Mouse (Mus musculus) adipocyte (in vitro differentiated cells): ENCODE data around the gene Wif1.
A peak's percentile ranks its signal among the peaks of the same experiment; 100 is the strongest.

Source experiments
- DNase-seq: peaks from one replicate; pipeline ENCODE4 v3.0.0-alpha.2; 2016; ENCODE audit warnings: low spot score

Wif1 gene

GRCm38 (mm10) chr10:121033826-121034568 is at the start of gene Wif1:
Gene Wif1, plus strand, starts transcription at chr10:121033960.
- no peak for DNase-seq

GRCm38 (mm10) chr10:121002135-121002534 is 31.6 kb upstream of the Wif1 start:
- DNase-seq: no peak

- no peak for DNase-seq
These were observed 22.3 kb upstream of the Wif1 start for GRCm38 (mm10) chr10:121011496-121011895.

GRCm38 (mm10) chr10:121016291-121016690 is 17.5 kb upstream of the Wif1 start:
- DNase-seq: no peak

- DNase-seq: no peak
These were observed 16.9 kb upstream of the Wif1 start for GRCm38 (mm10) chr10:121016711-121017503.

DNA sequence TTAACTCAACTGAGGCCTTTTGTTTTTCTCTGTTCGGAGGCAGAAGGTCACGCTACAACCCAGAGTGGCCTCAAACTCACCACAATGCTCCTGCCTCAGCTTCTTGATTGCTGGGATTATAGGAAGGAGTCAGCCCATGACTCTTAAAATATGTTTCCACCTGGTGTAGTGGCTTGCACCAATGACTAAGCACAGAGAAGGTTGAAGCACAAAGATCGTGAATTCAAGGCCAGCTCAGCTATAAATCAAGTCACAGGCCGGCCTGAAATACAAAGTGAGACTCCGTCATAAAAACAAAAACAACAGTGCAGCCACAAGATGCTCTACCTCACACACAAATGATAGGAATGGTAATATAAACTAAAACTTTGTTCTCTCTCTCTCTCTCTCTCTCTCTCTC is 10.8 kb upstream of the Wif1 start:
- no peak for DNase-seq

DNA sequence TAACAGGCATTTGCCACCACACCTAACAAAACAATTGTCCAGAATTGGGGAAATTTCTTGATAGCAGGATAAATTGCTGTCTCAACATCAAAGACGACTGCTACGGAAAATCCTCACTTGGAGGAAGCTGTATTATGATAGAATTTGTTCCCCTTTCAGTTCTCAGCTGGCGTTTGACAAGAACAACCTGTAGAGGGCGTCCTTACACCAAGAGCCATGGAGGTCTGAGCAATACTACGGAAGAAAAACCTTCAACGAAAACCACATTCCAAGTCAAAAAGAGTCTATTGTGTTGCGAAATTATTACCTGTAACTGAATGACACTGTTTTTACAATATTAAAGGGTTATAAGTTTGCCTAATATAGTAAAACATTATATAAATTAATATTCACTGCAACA is 2.0 kb upstream of the Wif1 start:
- DNase-seq: no peak

DNA sequence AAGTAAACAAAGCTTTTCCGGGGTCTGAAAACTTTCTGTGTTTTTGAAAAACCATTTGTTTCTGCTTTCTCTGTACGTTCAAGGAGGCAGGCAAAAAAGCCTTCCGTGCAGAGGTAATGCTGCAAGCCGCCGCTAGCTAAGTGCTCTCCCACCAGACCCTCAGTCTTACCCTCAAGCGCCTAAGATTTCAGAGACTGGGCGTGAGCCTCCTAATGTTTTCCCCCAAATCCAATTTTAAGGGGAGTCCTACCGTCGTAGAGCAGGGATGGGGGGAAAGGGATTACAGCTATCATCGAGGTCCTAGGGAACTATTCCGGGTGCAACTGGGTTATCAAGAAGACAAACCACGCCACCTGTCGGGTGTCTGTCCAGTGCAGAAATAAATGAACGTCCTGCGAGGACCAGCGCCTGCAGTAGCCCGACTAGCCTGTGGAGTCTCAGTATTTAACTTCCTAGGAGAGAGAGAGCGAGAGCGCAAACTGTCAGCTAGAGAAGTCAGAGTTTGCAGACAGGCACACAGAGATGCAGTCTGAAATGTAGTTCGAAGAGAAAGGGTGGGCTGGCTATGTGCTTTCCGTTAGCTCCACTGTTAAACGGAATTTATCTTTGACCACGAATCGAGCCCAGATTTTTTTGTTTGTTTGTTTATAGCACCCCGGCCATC is 500 bp upstream of the Wif1 start:
- DNase-seq: peak; percentile 30

GRCm38 (mm10) chr10:121034569-121034947 is 798 bp downstream of the Wif1 start:
- DNase-seq: no peak

DNA sequence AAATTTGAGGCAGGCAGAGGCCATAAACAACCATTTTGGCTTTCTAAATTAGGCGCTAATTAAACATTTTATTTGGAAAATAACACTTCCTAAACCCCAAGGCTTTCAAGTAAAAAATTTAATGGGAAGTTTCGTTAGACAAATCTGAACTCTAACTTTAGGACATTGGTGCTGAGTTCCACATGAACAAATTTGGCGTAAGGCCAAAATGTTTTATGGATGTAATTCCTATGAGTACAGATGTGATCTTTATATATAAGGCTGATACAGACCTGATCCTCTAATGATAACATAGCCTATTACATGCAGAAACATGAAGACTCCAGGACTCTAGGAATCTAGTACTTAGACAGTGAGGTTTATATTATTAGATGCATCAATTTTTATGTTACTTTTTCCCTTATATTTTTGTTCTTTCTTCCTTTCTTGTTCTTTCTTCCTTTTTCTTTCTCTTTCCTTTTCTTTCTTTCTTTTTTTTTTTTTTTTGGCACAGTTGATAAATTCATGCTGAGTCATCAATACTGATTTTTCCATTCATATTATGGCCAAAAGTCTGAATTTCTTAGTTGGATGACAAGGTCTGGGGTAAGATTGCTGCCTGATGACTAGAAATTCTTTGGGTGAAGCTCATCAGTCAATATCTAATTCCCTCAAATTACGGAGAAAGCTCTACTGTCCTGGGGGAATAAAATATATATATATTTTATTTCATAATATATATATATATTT is 5.0 kb downstream of the Wif1 start:
- no peak for DNase-seq

- DNase-seq: no peak
These were observed 7.2 kb downstream of the Wif1 start for GRCm38 (mm10) chr10:121040911-121041310.

DNA sequence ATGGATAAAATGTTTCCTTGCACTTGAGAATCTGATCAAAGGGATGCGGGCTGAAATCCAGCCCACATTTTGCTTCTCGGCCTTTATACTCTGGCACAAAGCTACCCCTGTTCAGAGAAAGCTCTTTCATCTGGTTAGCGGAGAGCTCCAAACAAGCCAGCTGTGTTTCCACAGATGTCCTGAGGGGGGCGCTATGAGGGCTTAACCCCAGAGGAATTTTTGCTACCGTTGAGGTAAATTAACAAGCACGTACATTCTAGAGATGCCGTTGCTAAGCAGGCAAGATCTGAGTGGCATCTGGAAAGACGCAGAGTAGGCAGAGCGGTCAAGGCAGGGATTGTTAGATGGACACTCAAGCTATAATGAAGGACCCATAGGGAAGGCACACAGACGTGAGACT is 13.7 kb downstream of the Wif1 start:
- DNase-seq: no peak

DNA sequence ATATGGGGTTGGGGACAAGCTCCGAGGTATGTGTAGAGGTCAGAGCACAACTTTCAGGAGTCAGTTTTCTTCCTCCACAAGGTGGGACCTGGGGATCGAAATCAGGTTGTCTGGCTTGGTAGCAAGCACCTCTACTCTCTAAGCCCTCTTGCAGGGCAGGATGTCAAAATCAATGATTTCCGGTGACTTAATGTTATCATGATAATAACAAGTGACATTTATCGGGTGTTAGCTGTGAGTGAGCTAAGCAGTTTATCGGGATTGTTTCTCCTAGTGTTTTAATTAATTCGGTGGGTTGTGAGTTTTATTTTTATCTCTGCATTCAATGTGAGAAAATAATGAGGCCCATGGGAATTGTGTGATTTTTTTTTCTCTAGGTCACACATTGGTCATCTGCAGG is 18.3 kb downstream of the Wif1 start:
- DNase-seq: no peak

- peak; percentile 7 for DNase-seq
These were observed 21.9 kb downstream of the Wif1 start for GRCm38 (mm10) chr10:121055452-121056188.

DNA sequence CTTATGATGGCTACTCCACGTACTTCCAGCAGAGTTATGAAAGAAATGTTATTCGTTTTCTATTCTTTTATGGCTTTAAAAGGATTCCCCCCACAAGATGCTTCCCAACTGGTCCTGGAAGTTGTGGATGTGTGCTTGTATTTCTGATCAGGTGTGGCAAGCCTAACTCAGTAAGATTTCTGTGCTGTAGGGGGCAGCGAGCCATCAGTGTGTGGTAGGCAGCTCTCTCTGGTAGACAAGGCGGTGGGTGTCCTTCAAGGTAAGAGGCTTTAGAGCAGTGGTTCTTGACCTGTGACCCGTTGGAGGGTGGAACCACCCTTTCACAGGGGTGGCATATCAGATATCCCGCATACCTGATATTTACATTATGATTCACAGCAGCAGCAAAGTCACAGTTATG is 23.1 kb downstream of the Wif1 start:
- no peak for DNase-seq

GRCm38 (mm10) chr10:121059043-121060003 is 25.6 kb downstream of the Wif1 start:
- DNase-seq: no peak

- DNase-seq: no peak
These were observed 27.6 kb downstream of the Wif1 start for GRCm38 (mm10) chr10:121061336-121061835.

DNA sequence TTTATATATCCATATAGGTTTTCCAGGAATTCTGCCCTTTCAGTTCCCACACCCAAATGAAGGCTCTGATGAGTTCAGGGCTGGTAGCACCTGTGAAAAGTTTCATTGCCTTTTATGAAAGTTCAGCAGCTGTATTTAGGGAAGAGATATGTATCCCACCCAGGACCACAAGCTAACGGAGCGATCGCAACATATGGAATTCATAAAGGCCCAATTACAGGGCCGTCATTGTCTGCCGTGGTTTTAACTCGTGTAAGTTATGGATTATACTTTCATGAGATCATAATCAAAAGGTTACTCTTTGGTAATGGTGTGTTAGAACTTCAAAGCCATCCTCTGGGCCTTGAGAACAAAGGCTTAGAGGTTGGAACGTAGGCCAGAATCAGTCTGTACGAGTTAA is 28.9 kb downstream of the Wif1 start:
- DNase-seq: no peak

GRCm38 (mm10) chr10:121067416-121067951 is 33.7 kb downstream of the Wif1 start:
- DNase-seq: no peak

DNA sequence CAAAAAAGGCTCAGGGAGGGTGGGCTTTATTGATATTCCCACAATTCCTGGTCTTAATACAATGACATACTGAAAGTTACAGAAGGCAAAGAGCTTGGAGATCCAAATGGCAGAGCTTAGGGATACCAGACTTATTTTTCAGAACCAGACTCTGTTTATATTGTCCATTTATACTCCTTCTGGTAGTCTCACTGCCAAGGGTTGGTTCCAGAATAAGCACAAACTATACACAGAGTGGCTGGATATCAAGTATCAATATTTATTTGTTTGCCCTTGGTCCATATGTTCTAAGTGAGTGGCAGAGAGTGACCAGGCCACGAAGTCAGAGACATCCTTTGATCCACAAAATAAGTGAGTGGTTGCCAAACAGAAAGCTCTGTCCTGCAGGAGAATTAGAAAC is 34.2 kb downstream of the Wif1 start:
- DNase-seq: no peak
